Mouse (Mus musculus): Measurements from ENCODE around the gene Ncapd2. TPM values are rescaled to one million over a fixed set of nuclear protein-coding genes. Genes with fewer than 3 reads are reported as not detected.

The Ncapd2 gene
- polyA plus RNA-seq, 1 experiment from 2014 or later = 67.6 TPM

DNA sequence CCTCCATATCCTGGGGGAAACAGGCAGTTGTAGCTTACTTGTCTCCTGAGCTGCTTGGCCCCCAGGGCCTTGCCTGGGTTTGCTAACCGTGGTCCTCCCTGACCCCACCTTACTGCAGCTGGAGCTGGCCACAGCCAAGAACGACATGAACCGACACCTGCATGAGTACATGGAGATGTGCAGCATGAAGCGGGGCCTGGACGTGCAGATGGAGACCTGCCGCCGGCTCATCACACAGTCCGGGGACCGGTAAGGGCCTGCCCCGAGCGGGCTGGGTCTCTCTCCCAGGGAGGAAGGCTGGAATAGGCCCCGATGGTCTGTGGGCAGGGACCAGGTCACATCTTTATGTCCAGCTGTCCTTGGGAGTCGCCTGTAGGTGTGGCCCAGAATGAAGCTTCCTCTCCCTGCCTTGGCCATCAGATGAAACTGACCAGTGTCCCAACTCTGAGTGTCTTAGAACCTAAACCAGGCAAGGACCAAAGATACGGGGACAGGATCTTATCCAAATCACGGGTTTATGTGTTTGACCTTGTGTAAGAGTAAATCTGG, 32.5 kb downstream of the Ncapd2 start:
- H3K36me3 ChIP-seq (ENCODE audit: control insufficient read depth, insufficient read depth, low read length) = peaks cover 60% of the 10 kb centered on the region

DNA sequence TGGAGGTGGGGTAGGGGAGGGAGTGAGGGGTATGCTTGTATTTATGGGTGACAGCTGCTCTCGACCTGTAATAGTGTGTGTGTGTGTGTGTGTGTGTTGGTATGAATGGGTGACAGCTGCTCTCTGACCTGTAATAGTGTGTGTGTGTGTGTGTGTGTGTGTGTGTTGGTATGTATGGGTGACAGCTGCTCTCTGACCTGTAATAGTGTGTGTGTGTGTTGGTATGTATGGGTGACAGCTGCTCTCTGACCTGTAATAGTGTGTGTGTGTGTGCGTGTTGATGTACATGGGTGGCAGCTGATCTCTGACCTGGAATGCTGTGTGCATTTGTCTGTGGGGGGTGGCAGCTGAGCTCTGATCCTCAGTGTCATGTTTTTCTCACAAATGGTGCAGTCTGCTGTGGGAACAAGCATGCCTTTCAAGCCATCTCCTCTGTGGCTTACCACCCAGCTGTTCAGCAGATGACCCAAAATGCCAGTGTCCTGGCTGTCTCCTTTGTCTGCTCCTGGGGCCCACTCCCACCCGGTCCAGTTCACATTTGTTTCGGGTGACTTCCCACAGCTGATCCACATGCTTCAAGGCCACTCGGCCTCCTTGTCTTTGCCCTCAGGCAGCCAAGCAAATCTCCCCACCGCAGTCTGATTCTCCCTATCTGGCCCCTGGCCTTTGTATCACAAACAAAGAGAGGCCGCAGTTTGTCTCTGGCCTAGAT, 34.4 kb downstream of the Ncapd2 start:
- ATAC-seq = no peak
- 36% methylated on average over 7 of the region's 7 CpGs for whole genome bisulfite sequencing
- H3K9ac ChIP-seq (ENCODE audit: low read length) = no peak overlapping the region

More for the DNA sequence above, 32.5 kb downstream of the Ncapd2 start:
- DNase-seq (ENCODE audit: low spot score) (no peak), ATAC-seq (no peak)
- H3K27me3 ChIP-seq (replicated peaks; ENCODE audit: control insufficient read depth, insufficient read depth, low read length) = no peaks in the 10 kb centered on the region
- 84% methylated on average over 15 of the region's 15 CpGs for WGBS
- H3K4me3 ChIP-seq (ENCODE audit: low read depth, low read length) = no peak overlapping the region
- H3K4me1 ChIP-seq (ENCODE audit: control insufficient read depth, insufficient read depth, low read length) = peaks cover 8% of the 10 kb centered on the region
- no peaks in the 10 kb centered on the region for H3K9me3 ChIP-seq (replicated peaks; ENCODE audit: control insufficient read depth, low read length)
- H3K27ac ChIP-seq (ENCODE audit: low read depth, low read length) = no peak overlapping the region
- no peak overlapping the region for H3K4me2 ChIP-seq (ENCODE audit: low read length)
- no peak overlapping the region for H3K9ac ChIP-seq (ENCODE audit: low read length)

DNA sequence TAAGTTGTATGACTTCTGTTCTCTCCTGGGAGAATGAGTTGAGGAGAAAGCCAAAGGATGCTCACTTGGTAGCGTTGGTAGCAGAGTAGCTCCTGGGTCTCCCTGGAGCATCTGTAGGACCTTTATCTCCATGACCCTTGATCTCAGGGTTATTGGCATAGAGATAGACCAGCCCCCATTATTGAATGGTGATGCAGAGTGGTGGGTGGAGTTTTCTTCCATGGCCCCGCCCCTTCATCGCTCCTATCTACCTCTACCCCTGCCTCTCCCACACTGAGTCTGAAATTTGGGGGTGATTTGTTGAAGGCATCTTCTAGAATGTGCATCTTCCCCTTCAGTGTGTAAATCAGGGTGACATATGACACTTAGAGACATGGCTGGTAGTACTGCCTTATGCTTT, 35.0 kb downstream of the Ncapd2 start:
- no peak overlapping the region for H3K4me3 ChIP-seq (ENCODE audit: low read depth, low read length)
- H3K4me1 ChIP-seq (ENCODE audit: control insufficient read depth, insufficient read depth, low read length) = no peaks in the 10 kb centered on the region
- peaks cover 68% of the 10 kb centered on the region for H3K36me3 ChIP-seq (ENCODE audit: control insufficient read depth, insufficient read depth, low read length)
- H3K9ac ChIP-seq (ENCODE audit: low read length) = no peak overlapping the region
- no peaks in the 10 kb centered on the region for H3K27me3 ChIP-seq (replicated peaks; ENCODE audit: control insufficient read depth, insufficient read depth, low read length)
- no peak overlapping the region for H3K27ac ChIP-seq (ENCODE audit: low read depth, low read length)
- ATAC-seq (no peak), DNase-seq (ENCODE audit: low spot score) (no peak)
- no peaks in the 10 kb centered on the region for H3K9me3 ChIP-seq (replicated peaks; ENCODE audit: control insufficient read depth, low read length)
- no peak overlapping the region for H3K4me2 ChIP-seq (ENCODE audit: low read length)
- WGBS = 89% methylated on average over 3 of the region's 3 CpGs

More for the DNA sequence above, 34.4 kb downstream of the Ncapd2 start:
- H3K27ac ChIP-seq (ENCODE audit: low read depth, low read length) = no peak overlapping the region
- H3K9me3 ChIP-seq (replicated peaks; ENCODE audit: control insufficient read depth, low read length) = no peaks in the 10 kb centered on the region
- no peaks in the 10 kb centered on the region for H3K27me3 ChIP-seq (replicated peaks; ENCODE audit: control insufficient read depth, insufficient read depth, low read length)
- peaks cover 65% of the 10 kb centered on the region for H3K36me3 ChIP-seq (ENCODE audit: control insufficient read depth, insufficient read depth, low read length)
- DNase-seq (ENCODE audit: low spot score) = no peak
- no peak overlapping the region for H3K4me2 ChIP-seq (ENCODE audit: low read length)
- no peak overlapping the region for H3K4me3 ChIP-seq (ENCODE audit: low read depth, low read length)
- H3K4me1 ChIP-seq (ENCODE audit: control insufficient read depth, insufficient read depth, low read length) = no peaks in the 10 kb centered on the region

DNA sequence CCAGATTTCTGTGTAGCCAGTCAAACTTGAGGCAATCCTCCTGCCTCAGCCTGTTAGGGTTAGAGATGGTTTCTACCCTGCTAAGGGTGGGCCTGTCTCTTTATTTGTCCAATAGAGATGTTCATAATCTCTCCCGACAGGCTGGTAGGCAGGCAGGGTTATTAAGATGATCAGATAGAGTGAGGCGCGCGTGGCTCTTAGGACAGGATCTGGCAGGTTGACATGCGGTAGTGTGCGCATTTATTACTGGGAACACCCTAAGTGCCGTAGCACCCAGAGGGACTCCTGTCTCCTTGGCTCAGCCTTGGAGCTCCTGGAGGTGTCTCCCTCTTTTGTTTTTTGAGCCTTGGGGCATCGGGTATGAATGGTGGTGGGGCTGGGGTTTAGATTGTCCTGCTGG, 36.2 kb downstream of the Ncapd2 start:
- Histone ChIP-seq H3K36me3 (ENCODE audit: control insufficient read depth, insufficient read depth, low read length) (peaks cover 64% of the 10 kb centered on the region), H3K27ac (ENCODE audit: low read depth, low read length) (no peak overlapping the region), H3K4me3 (ENCODE audit: low read depth, low read length) (no peak overlapping the region), H3K4me2 (ENCODE audit: low read length) (no peak overlapping the region), H3K9ac (ENCODE audit: low read length) (no peak overlapping the region), H3K4me1 (ENCODE audit: control insufficient read depth, insufficient read depth, low read length) (no peaks in the 10 kb centered on the region), H3K9me3 (replicated peaks; ENCODE audit: control insufficient read depth, low read length) (no peaks in the 10 kb centered on the region), H3K27me3 (replicated peaks; ENCODE audit: control insufficient read depth, insufficient read depth, low read length) (no peaks in the 10 kb centered on the region)
- ATAC-seq = no peak
- DNase-seq (ENCODE audit: low spot score) = no peak
- WGBS = 92% methylated on average over 8 of the region's 8 CpGs

DNA sequence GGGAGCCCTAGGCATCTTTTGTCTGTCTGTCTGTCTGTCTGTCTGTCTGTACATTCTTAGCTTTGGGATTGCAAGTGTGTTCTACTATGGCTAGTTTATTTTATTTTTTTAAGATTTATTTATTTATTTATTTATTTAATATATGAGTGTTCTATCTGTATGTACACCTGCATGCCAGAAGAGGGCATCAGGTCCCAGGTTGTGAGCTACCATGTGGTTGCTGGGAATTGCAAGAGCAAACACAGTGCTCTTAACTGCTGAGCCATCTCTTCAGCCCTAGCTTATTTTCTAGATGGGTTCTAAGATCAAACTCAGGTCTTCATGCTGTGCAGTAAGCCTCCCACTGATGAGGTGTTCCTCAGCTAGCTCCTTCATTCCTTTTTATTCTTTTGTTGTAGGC, 37.0 kb downstream of the Ncapd2 start:
- Histone ChIP-seq H3K4me2 (ENCODE audit: low read length) (no peak overlapping the region), H3K9ac (ENCODE audit: low read length) (no peak overlapping the region), H3K36me3 (ENCODE audit: control insufficient read depth, insufficient read depth, low read length) (peaks cover 60% of the 10 kb centered on the region), H3K27me3 (replicated peaks; ENCODE audit: control insufficient read depth, insufficient read depth, low read length) (no peaks in the 10 kb centered on the region), H3K27ac (ENCODE audit: low read depth, low read length) (no peak overlapping the region), H3K9me3 (replicated peaks; ENCODE audit: control insufficient read depth, low read length) (no peaks in the 10 kb centered on the region), H3K4me3 (ENCODE audit: low read depth, low read length) (no peak overlapping the region), H3K4me1 (ENCODE audit: control insufficient read depth, insufficient read depth, low read length) (no peaks in the 10 kb centered on the region)
- DNase-seq (ENCODE audit: low spot score) (peak; percentile 61), ATAC-seq (peak; percentile 47; the same call in 1 of the 2 replicates)

DNA sequence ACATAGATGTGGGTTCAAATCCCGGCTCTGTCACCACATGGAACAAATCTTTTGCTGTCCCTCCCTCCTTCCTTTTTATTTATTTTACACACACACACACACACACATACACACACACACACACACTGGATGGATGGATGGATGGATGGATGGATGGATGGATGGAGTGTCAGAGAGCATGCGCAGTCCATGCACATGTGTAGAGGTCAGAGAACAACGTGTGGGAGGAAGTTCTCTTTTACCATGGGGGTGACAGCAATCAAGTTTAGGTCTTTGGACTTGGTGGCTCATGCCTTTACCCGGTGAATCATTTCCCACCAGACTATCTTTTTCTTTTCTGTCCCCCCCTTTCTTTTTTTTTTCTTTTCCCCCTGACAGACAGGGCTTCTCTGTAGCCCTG, 37.8 kb downstream of the Ncapd2 start:
- Histone ChIP-seq H3K4me1 (ENCODE audit: control insufficient read depth, insufficient read depth, low read length) (no peaks in the 10 kb centered on the region), H3K9me3 (replicated peaks; ENCODE audit: control insufficient read depth, low read length) (no peaks in the 10 kb centered on the region), H3K9ac (ENCODE audit: low read length) (no peak overlapping the region), H3K27ac (ENCODE audit: low read depth, low read length) (no peak overlapping the region), H3K36me3 (ENCODE audit: control insufficient read depth, insufficient read depth, low read length) (peaks cover 52% of the 10 kb centered on the region), H3K4me2 (ENCODE audit: low read length) (no peak overlapping the region), H3K27me3 (replicated peaks; ENCODE audit: control insufficient read depth, insufficient read depth, low read length) (no peaks in the 10 kb centered on the region), H3K4me3 (ENCODE audit: low read depth, low read length) (no peak overlapping the region)
- WGBS = 97% methylated on average over 4 of the region's 4 CpGs
- ATAC-seq = no peak
- no peak for DNase-seq (ENCODE audit: low spot score)

DNA sequence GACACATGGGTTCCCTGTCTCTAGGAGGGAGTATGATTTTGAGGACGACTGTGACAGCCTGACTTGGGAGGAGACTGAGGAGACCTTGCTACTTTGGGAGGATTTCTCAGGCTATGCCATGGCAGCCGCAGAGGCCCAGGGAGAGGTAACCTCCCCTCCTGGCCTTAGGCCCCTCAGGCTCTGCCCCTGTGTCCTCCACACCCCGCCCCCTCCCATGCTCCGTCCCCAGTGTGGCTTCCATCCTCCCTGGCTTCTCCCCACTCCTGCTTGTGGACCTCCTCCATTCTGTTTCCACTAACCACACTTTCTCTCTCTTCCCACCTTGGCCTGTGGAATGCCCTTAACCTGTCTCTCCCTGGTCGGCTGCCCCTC, 38.5 kb downstream of the Ncapd2 start:
- DNase-seq (ENCODE audit: low spot score) (no peak), ATAC-seq (no peak)
- H3K4me2 ChIP-seq (ENCODE audit: low read length) = no peak overlapping the region
- no peaks in the 10 kb centered on the region for H3K27me3 ChIP-seq (replicated peaks; ENCODE audit: control insufficient read depth, insufficient read depth, low read length)
- H3K27ac ChIP-seq (ENCODE audit: low read depth, low read length) = no peak overlapping the region
- H3K4me3 ChIP-seq (ENCODE audit: low read depth, low read length) = no peak overlapping the region
- WGBS = 89% methylated on average over 5 of the region's 5 CpGs
- H3K4me1 ChIP-seq (ENCODE audit: control insufficient read depth, insufficient read depth, low read length) = no peaks in the 10 kb centered on the region
- H3K9ac ChIP-seq (ENCODE audit: low read length) = no peak overlapping the region
- H3K36me3 ChIP-seq (ENCODE audit: control insufficient read depth, insufficient read depth, low read length) = peaks cover 49% of the 10 kb centered on the region
- H3K9me3 ChIP-seq (replicated peaks; ENCODE audit: control insufficient read depth, low read length) = no peaks in the 10 kb centered on the region

DNA sequence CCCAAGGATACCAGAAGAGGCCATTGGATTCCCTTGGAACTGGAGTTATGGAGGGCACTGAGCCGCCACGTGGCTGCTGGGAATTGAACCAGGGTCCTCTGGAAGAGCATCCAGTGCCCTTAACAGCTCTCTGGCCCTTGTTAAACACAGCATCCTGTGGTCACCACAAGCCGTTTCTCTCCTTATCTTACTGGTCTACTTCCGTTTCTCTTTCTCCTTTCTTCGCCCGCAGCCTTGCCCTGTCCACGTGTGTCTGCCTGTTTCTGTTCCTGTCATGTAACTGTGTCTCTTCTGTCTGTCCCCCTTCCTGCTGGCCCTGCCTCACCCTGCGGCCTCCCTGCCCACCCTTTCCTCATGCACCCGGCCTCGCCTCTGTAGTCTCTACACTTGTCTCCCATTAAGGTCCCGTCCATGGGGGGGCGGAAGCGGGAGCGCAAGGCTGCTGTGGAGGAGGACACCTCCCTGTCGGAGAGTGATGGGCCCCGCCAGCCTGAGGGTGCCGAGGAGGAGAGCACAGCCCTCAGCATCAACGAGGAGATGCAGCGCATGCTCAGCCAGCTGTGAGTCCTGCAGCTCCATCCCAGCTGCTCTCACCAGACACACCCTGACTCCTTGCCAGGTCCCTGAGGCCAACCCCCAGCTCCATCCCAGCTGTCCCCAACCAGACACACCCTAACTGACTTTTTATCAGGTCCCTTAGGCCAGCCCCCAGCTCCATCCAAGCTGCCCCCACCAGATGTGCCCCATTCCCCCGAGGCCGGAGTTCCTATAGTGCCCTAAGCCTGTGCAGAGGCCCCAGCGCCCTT, 39.1 kb downstream of the Ncapd2 start:
- 88% methylated on average over 22 of the region's 22 CpGs for WGBS
- Histone ChIP-seq H3K9me3 (replicated peaks; ENCODE audit: control insufficient read depth, low read length) (no peaks in the 10 kb centered on the region), H3K4me3 (ENCODE audit: low read depth, low read length) (no peak overlapping the region), H3K9ac (ENCODE audit: low read length) (no peak overlapping the region), H3K36me3 (ENCODE audit: control insufficient read depth, insufficient read depth, low read length) (peaks cover 49% of the 10 kb centered on the region), H3K4me1 (ENCODE audit: control insufficient read depth, insufficient read depth, low read length) (peaks cover 1% of the 10 kb centered on the region), H3K27ac (ENCODE audit: low read depth, low read length) (no peak overlapping the region), H3K4me2 (ENCODE audit: low read length) (no peak overlapping the region), H3K27me3 (replicated peaks; ENCODE audit: control insufficient read depth, insufficient read depth, low read length) (no peaks in the 10 kb centered on the region)
- ATAC-seq (no peak), DNase-seq (ENCODE audit: low spot score) (no peak)

DNA sequence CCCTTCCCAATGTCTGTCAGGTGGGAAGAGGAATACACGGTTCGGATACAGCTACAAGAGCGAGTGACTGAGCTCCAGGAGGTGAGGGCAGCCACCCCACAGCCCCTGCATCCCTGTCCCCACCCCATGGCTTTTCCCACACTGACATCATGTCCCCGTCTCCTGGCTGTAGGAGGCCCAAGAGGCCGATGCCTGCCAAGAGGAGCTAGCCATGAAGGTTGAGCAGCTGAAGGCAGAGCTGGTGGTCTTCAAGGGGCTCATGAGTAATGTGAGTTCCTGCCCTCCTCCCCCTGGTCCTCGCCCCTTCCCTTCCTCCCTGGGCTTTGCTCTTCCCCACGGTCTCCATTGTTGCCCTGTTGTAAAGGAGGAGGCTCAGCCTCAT, 41.9 kb downstream of the Ncapd2 start:
- H3K4me1 ChIP-seq (ENCODE audit: control insufficient read depth, insufficient read depth, low read length) = peaks cover 20% of the 10 kb centered on the region
- no peak overlapping the region for H3K9ac ChIP-seq (ENCODE audit: low read length)
- no peak overlapping the region for H3K27ac ChIP-seq (ENCODE audit: low read depth, low read length)
- no peak overlapping the region for H3K4me2 ChIP-seq (ENCODE audit: low read length)
- DNase-seq (ENCODE audit: low spot score) (no peak), ATAC-seq (no peak)
- H3K4me3 ChIP-seq (ENCODE audit: low read depth, low read length) = no peak overlapping the region
- H3K27me3 ChIP-seq (replicated peaks; ENCODE audit: control insufficient read depth, insufficient read depth, low read length) = no peaks in the 10 kb centered on the region
- no peaks in the 10 kb centered on the region for H3K9me3 ChIP-seq (replicated peaks; ENCODE audit: control insufficient read depth, low read length)
- peaks cover 39% of the 10 kb centered on the region for H3K36me3 ChIP-seq (ENCODE audit: control insufficient read depth, insufficient read depth, low read length)
- WGBS = 79% methylated on average over 7 of the region's 7 CpGs

Data from forebrain, embryonic 14.5 days (tissue).